Mouse (Mus musculus) forebrain, embryonic 13.5 days (tissue): ENCODE measurements around the gene Zbed6. TPM values are rescaled to one million over a fixed set of nuclear protein-coding genes. Genes with fewer than 3 reads are reported as not detected.

Experiments
- ATAC-seq: fragments of 200-750 bp; cut with Nextera tagmentation; 2 replicates; pipeline ENCODE4 v1.8.0; 2017
- H3K27ac ChIP-seq: fragments of 300-500 bp; sonication (generic); 2 replicates; pipeline ENCODE4 v1.5.1; 2015; ENCODE audit warnings: inconsistent platforms, mild to moderate bottlenecking, moderate library complexity
- H3K27me3 ChIP-seq: fragments of 300-500 bp; sonication (generic); 2 replicates; pipeline ENCODE4 v1.6.1; 2015; ENCODE audit warnings: mild to moderate bottlenecking, inconsistent platforms
- H3K36me3 ChIP-seq: fragments of 300-500 bp; sonication (generic); 2 replicates; pipeline ENCODE4 v1.6.1; 2015; ENCODE audit warnings: mild to moderate bottlenecking, inconsistent platforms; ENCODE audit not compliant: poor library complexity, severe bottlenecking
- H3K4me1 ChIP-seq: fragments of 300-500 bp; sonication (generic); 2 replicates; pipeline ENCODE4 v1.6.1; 2015; ENCODE audit warnings: inconsistent platforms
- H3K4me2 ChIP-seq: fragments of 300-500 bp; sonication (generic); 2 replicates; pipeline ENCODE4 v1.6.1; 2015; ENCODE audit warnings: inconsistent platforms, mild to moderate bottlenecking, moderate library complexity
- H3K4me3 ChIP-seq: fragments of 300-500 bp; sonication (generic); 2 replicates; pipeline ENCODE4 v1.5.1; 2015; ENCODE audit warnings: mild to moderate bottlenecking, inconsistent platforms
- H3K9ac ChIP-seq: fragments of 300-500 bp; sonication (generic); 2 replicates; pipeline ENCODE4 v1.6.1; 2015; ENCODE audit warnings: mild to moderate bottlenecking, inconsistent platforms
- H3K9me3 ChIP-seq: fragments of 300-500 bp; sonication (generic); replicated peaks from 2 replicates; pipeline ENCODE4 v1.6.1; 2016; ENCODE audit warnings: inconsistent platforms
- WGBS: fragments of 180-500 bp; shearing (Covaris S2); methylation state at CpG from one replicate; pipeline ENCODE4 v1.1.7; 2015; 5-methylcytosine and 5-hydroxymethylcytosine counted together
- polyA plus RNA-seq: library from polyadenylated mRNA; unstranded; fragments of >200 nt; fragmentation: Nextera tagmentation; extraction: Ambion mirVana; gene quantifications from 2 replicates; pipeline ENCODE4 v1.2.1, GENCODE M21; 2015

Zbed6 gene
- polyA plus RNA-seq, 1 experiment from 2014 or later = not detected

GRCm38 (mm10) chr1:133610601-133611000 is 50.1 kb downstream of the Zbed6 start:
- Histone ChIP-seq H3K27me3 (no peaks in the 10 kb centered on the region), H3K9me3 (no peaks in the 10 kb centered on the region), H3K27ac (no peak overlapping the region), H3K4me1 (peaks cover 12% of the 10 kb centered on the region), H3K9ac (no peak overlapping the region), H3K4me2 (no peak overlapping the region; the same call in 1 of the 2 replicates), H3K4me3 (no peak overlapping the region), H3K36me3 (peaks cover 27% of the 10 kb centered on the region)
- ATAC-seq = 0 out of 2 replicates have a peak, but pooled peaks have one; percentile 11
- WGBS = 61% methylated on average over 6 of the region's 6 CpGs

GRCm38 (mm10) chr1:133609771-133610502 is 50.7 kb downstream of the Zbed6 start, which contains the start of gene Snrpe:
Snrpe (minus strand) TSS chr1:133610291.
- peak within 1 kb of the TSS; percentile 92 for H3K9ac ChIP-seq
- peaks cover 12% of the 10 kb centered on the region for H3K4me1 ChIP-seq
- H3K9me3 ChIP-seq = no peaks in the 10 kb centered on the region
- peaks cover 34% of the 10 kb centered on the region for H3K36me3 ChIP-seq
- H3K27ac ChIP-seq = peak within 1 kb of the TSS; percentile 85
- H3K27me3 ChIP-seq = no peaks in the 10 kb centered on the region
- ATAC-seq = peak; percentile 99
- WGBS = under 1% methylated on average over 71 of the region's 73 CpGs
- peak within 1 kb of the TSS; percentile 75 for H3K4me2 ChIP-seq
- H3K4me3 ChIP-seq = peak within 1 kb of the TSS; percentile 92

Other genes starting within 250 kb of the Zbed6 start
- 5.8 and 6.8 TPM in 2 replicates for gene Sox13, start 236.5 kb downstream of the Zbed6 start, polyA plus RNA-seq
- gene Snrpe, start 50.6 kb downstream of the Zbed6 start, polyA plus RNA-seq = 820 and 913 TPM in 2 replicates
- gene Gm38394, start 433 bp upstream of the Zbed6 start, polyA plus RNA-seq = 3.5 and 3.6 TPM in 2 replicates
- not detected in 2 replicates for gene Lax1, start 29.2 kb upstream of the Zbed6 start, polyA plus RNA-seq
- 6.7 and 7.6 TPM in 2 replicates for gene Atp2b4, start 140.2 kb upstream of the Zbed6 start, polyA plus RNA-seq
- gene Optc, start 247.1 kb upstream of the Zbed6 start, polyA plus RNA-seq = 2.3 and 3.3 TPM in 2 replicates